Comparison of ENCODE assay signal across 13 mouse cellular contexts in the genomic region with DNA sequence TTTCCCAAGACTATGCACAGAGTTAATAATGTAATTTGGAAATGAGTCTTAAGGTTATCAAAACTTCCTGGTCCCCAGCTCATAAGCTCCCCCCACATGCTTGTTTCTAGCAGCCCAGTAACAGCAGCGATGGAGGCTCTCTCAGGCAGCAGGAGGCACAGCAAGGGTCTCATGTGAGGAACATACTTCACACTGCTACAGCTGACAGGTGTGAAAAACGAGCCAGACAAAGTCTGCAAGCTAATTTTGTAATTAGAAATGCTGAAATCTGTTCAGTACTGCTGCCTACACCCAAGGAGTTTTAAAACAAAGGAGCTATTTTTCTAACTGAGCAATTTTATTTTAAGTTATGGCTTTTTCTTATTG. TPM values are rescaled to one million over a fixed set of nuclear protein-coding genes. Genes with fewer than 3 reads are reported as not detected.
DNase-seq lines count a peak whose midpoint lies in the region; ATAC-seq lines count a peak whose summit lies in the region.
"Had no signal": no experiment of that assay in that cellular context is flagged by ENCODE, and none has a peak within 500 bp of the region (broad histone marks: within the 10 kb centered on the region; RNA-seq: fewer than 3 reads in every experiment).

No protein-coding gene starts in this region.

- no peaks in the 10 kb centered on the region for H3K9me3 ChIP-seq in forebrain, embryonic 14.5 days (replicated peaks; ENCODE audit: control insufficient read depth, low read length)
- H3K9me3 ChIP-seq in forebrain, embryonic 11.5 days (ENCODE audit: control insufficient read depth, low read length), result no peaks in the 10 kb centered on the region
- H3K9me3 ChIP-seq in neural tube, embryonic 15.5 days (replicated peaks), result no peaks in the 10 kb centered on the region
- H3K9me3 ChIP-seq: liver, embryonic 13.5 days had no signal

- H3K4me2 ChIP-seq in forebrain, embryonic 14.5 days (ENCODE audit: low read length), result no peak overlapping the region
- H3K4me2 ChIP-seq in forebrain, embryonic 11.5 days (ENCODE audit: low read depth, low read length, severe bottlenecking), result no peak overlapping the region
- no peak overlapping the region for H3K4me2 ChIP-seq in neural tube, embryonic 15.5 days
- H3K4me2 ChIP-seq: liver, embryonic 13.5 days had no signal

- H3K27me3 ChIP-seq in forebrain, embryonic 14.5 days (replicated peaks; ENCODE audit: control insufficient read depth, insufficient read depth, low read length), result no peaks in the 10 kb centered on the region
- no peaks in the 10 kb centered on the region for H3K27me3 ChIP-seq in forebrain, embryonic 11.5 days (ENCODE audit: control insufficient read depth, insufficient read depth, low read length)
- H3K27me3 ChIP-seq in neural tube, embryonic 15.5 days (replicated peaks), result no peaks in the 10 kb centered on the region
- H3K27me3 ChIP-seq: liver, embryonic 13.5 days had no signal

- no peak overlapping the region for H3K27ac ChIP-seq in forebrain, embryonic 14.5 days (ENCODE audit: low read depth, low read length)
- H3K27ac ChIP-seq in forebrain, embryonic 11.5 days (ENCODE audit: low read depth, low read length), result no peak overlapping the region
- no peak overlapping the region for H3K27ac ChIP-seq in neural tube, embryonic 15.5 days (replicated peaks)
- H3K27ac ChIP-seq: liver, embryonic 13.5 days; macrophage had no signal

- DNase-seq in forebrain, embryonic 14.5 days (ENCODE audit: low spot score), result peak; percentile 85
- no peak for DNase-seq in forebrain, embryonic 11.5 days (ENCODE audit: low spot score)
- DNase-seq in layer of hippocampus, adult 11-12 months (ENCODE audit: low spot score), result peak; percentile 26
- no peak for DNase-seq in layer of hippocampus, postnatal 25 days (ENCODE audit: extremely low spot score in 1 of 2, low spot score in 1 of 2)
- peak; percentile 56 for DNase-seq in forelimb bud, embryonic 11.5 days (ENCODE audit: low read depth, low spot score)
- peak; percentile 68 for DNase-seq in thymus, postnatal 0 days (ENCODE audit: low spot score)
- DNase-seq in urinary bladder, postnatal 10 days (ENCODE audit: low spot score), result no peak
- DNase-seq: cerebellum, adult 11-12 months; liver, embryonic 13.5 days had no signal

- no peak overlapping the region for H3K9ac ChIP-seq in forebrain, embryonic 14.5 days (ENCODE audit: low read length)
- H3K9ac ChIP-seq in forebrain, embryonic 11.5 days (ENCODE audit: low read length), result no peak overlapping the region
- no peak overlapping the region for H3K9ac ChIP-seq in neural tube, embryonic 15.5 days (replicated peaks)
- H3K9ac ChIP-seq: liver, embryonic 13.5 days had no signal

- no peaks in the 10 kb centered on the region for H3K36me3 ChIP-seq in forebrain, embryonic 14.5 days (ENCODE audit: control insufficient read depth, insufficient read depth, low read length)
- H3K36me3 ChIP-seq in forebrain, embryonic 11.5 days (ENCODE audit: control insufficient read depth, insufficient read depth, low read length), result no peaks in the 10 kb centered on the region
- no peaks in the 10 kb centered on the region for H3K36me3 ChIP-seq in neural tube, embryonic 15.5 days
- H3K36me3 ChIP-seq: liver, embryonic 13.5 days had no signal

- 29% methylated on average over 2 of the region's 2 CpGs for WGBS in forebrain, embryonic 14.5 days
- WGBS in forebrain, embryonic 11.5 days, result 72% methylated on average over 2 of the region's 2 CpGs
- WGBS in neural tube, embryonic 15.5 days, result 30% methylated on average over 2 of the region's 2 CpGs

- peaks cover 15% of the 10 kb centered on the region for H3K4me1 ChIP-seq in forebrain, embryonic 14.5 days (ENCODE audit: control insufficient read depth, insufficient read depth, low read length)
- peaks cover 8% of the 10 kb centered on the region for H3K4me1 ChIP-seq in forebrain, embryonic 11.5 days (replicated peaks; ENCODE audit: control insufficient read depth, insufficient read depth, low read length)
- H3K4me1 ChIP-seq in neural tube, embryonic 15.5 days, result peaks cover 20% of the 10 kb centered on the region

- peak; percentile 73 for ATAC-seq in forebrain, embryonic 14.5 days
- no peak for ATAC-seq in forebrain, embryonic 11.5 days (replicated peaks; ENCODE audit: low FRiP score)
- ATAC-seq in neural tube, embryonic 15.5 days (ENCODE audit: low FRiP score), result no peak
- ATAC-seq: intestine, postnatal 0 days had no signal

- no peak overlapping the region for H3K4me3 ChIP-seq in forebrain, embryonic 14.5 days (ENCODE audit: low read depth, low read length)
- no peak overlapping the region for H3K4me3 ChIP-seq in forebrain, embryonic 11.5 days (ENCODE audit: low read depth, low read length)
- H3K4me3 ChIP-seq in neural tube, embryonic 15.5 days (replicated peaks), result no peak overlapping the region
- H3K4me3 ChIP-seq: erythroblast, embryonic 14.5 days; liver, embryonic 13.5 days had no signal

RNA-seq across cellular contexts. Expression of a gene that starts 40.3 kb away (rescaled TPM):
- polyA plus RNA-seq in forebrain, embryonic 14.5 days (2014; fragmentation: Nextera tagmentation; extraction: Ambion mirVana), result 4.4 and 5.5 TPM in 2 replicates
- 11.3 and 11.4 TPM in 2 replicates for polyA plus RNA-seq in forebrain, embryonic 11.5 days (2014; fragmentation: Nextera tagmentation; extraction: Ambion mirVana)
- 1 to 10 TPM; 3.7 to 5.0 TPM for total RNA-seq in layer of hippocampus, postnatal 25 days (2021)
- polyA plus RNA-seq in thymus, postnatal 0 days (2015; fragmentation: Nextera tagmentation; extraction: Ambion mirVana), result 8.6 and 11.3 TPM in 2 replicates
- polyA plus RNA-seq in neural tube, embryonic 15.5 days (2015; fragmentation: Nextera tagmentation; extraction: Ambion mirVana), result 9.1 and 9.5 TPM in 2 replicates

Comparison
In these comparisons a context has a peak if more than half of its experiments do, and no peak if none do; other contexts are left out.
1. DNase-seq: peak in forebrain, embryonic 14.5 days (single experiment), layer of hippocampus, adult 11-12 months (single experiment), forelimb bud, embryonic 11.5 days (single experiment) and thymus, postnatal 0 days (single experiment); none in forebrain, embryonic 11.5 days (single experiment), layer of hippocampus, postnatal 25 days (0 of 2) and urinary bladder, postnatal 10 days (single experiment).